Mouse (Mus musculus) T-helper 1 cell (primary cell): ENCODE data around the gene Prr14.

Experiments
- in situ Hi-C: fragments of 300-600 bp; cut with MboI, MseI; formaldehyde crosslinking; loops from one replicate; pipeline ENCODE4 v1.15.1; 2025; ENCODE audit warnings: high pct_unique_total_duplicates

The Prr14 gene

DNA sequence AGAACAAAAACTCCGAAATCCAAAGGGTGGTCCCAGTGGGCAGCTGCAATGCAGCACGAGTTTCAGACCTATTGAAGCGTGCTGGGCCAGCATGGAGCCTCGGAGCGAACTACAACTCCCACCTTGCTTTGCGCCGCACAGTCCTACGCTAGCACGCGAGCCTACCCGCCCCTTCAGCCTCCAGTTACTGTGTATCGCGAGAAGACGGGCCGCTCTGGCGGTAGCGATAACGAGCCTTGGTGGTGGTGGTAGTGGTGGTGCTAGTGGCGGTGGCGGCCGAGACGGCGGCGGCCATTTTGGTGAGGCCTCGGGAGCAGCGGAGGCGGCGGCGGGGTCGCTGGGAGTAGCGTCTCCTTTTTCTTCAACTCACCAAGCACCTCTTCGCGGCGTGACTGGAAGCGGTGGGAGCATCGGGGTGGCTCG, 52.4 kb downstream of the Prr14 start, which contains the start of gene Srcap:
TSS of gene Srcap (plus strand) at position 176 of the 423 bp plus-strand sequence.
- in situ Hi-C loops, result no loop called here

DNA sequence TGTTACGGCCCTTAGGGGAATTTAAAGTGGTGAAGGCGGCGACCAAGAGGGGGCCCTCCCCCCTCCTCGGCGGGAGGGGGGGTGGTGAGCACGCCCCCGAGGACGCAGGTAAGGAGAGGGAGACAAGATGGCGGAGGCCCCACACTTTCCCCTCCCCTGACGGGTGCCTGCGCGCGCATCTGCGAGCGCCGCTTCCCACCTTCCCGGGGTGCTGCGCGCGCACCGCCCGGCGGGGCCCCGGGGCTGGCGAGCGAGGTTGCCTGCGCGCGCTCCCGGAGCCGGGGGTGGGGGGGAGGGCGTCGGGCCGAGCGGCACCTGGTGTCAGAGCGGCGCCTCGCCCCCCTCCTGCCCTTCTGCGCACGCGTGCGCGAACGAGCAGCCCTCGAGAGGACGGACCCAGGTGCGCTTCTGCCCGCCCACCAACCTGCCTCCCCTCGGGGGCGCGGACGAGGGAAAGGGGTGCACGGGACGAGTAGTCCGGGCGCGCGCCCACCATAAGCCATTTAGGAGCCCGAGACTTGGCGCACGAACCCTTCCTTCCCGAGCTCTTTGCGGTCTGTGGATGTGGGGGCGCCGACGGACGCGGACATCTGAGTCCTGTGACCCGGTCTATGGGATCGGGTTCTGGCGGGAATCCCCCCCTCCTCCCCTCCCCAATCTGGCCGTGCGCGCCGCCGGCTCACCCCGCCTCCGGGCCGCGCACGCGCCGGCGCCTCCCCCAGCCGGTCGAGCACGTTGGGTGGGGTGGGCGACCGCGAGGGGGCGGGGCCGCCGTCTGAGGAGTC, 53.0 kb downstream of the Prr14 start:
- in situ Hi-C loops, result no loop called here

DNA sequence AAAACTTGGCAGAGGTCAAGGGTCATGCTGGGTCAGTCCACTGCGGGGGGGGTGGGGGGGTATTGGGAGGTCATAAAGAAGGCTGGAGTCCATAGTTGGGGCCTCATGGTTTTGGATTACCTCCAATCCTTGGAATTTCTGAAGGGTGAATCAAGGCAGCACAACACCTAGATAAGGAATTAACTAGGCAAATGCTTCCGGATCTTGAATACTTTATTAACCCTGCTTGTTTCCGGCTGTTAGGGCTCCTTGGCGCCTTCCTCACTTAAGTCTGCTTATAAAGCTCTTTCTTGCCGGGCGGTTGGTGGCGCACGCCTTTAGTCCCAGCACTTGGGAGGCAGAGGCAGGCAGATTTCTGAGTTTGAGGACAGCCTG, 53.6 kb downstream of the Prr14 start:
- in situ Hi-C loops, result no loop called here

GRCm38 (mm10) chr7:127513781-127514180, 54.4 kb downstream of the Prr14 start:
- in situ Hi-C loops, result no loop called here

- in situ Hi-C loops, result no loop called here
These were observed 56.4 kb downstream of the Prr14 start for GRCm38 (mm10) chr7:127515846-127516245.

DNA sequence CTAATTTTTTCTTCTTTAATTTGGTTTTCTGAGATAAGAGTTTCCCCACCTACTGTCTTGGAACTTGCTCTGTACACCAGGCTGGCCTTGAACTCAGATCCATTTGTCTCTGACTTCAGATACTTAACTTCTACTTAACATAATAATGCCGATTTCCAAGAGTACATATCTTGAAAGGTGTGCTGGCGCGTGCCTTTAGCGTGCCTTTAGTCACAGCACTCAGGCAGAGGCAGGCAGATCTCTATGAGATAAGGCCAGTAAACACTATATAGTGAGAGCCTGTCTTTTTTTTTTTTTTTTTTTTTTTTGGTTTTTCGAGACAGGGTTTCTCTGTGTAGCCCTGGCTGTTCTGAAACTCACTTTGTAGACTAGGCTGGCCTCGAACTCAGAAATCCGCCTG, 56.9 kb downstream of the Prr14 start:
- in situ Hi-C loops, result no loop called here

DNA sequence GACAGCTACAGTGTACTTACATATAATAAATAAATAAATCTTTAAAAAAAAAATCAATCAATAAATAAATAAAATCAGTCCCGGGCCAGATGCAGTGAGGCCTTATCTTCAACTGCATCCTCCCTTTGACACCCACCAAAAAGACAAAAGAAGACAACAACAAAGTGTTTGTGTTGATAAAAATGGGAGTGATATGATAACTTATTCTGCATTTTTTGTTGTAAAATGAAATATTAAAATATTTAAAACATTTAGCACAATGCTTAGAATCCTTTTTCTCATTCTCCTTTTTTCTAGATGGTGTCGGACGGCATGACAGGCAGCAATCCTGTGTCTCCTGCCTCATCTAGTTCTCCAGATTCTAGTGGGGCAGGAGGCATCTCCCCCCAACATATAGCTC, 59.9 kb downstream of the Prr14 start, which contains the start of gene Gm42715:
TSS of gene Gm42715 (plus strand) at position 301 of the 400 bp plus-strand sequence.
- in situ Hi-C loops, result no loop called here
